Mouse (Mus musculus) heart, embryonic 16.5 days (tissue): ENCODE results near the gene Mga. TPM values are rescaled to one million over a fixed set of nuclear protein-coding genes. Genes with fewer than 3 reads are reported as not detected.

ENCODE experiments used
- ATAC-seq: fragments of 200-750 bp; cut with Nextera tagmentation; replicated peaks from 2 replicates; pipeline ENCODE4 v1.8.0; 2017; ENCODE audit warnings: moderate number of reproducible peaks; ENCODE audit not compliant: insufficient read depth, low FRiP score; ENCODE audit errors: extremely low read depth
- H3K27ac ChIP-seq: fragments of 300-500 bp; sonication (generic); 2 replicates; pipeline ENCODE4 v1.5.1; 2014; ENCODE audit warnings: mild to moderate bottlenecking, low read length, control low read depth, moderate library complexity
- H3K27me3 ChIP-seq: fragments of 300-500 bp; sonication (generic); 2 replicates; pipeline ENCODE4 v1.6.1; 2014; ENCODE audit warnings: low read length, mixed read lengths; ENCODE audit not compliant: control insufficient read depth, insufficient read depth
- H3K36me3 ChIP-seq: fragments of 300-500 bp; sonication (generic); 2 replicates; pipeline ENCODE4 v1.6.1; 2014; ENCODE audit not compliant: control insufficient read depth, insufficient read depth
- H3K4me1 ChIP-seq: fragments of 300-500 bp; sonication (generic); 2 replicates; pipeline ENCODE4 v1.6.1; 2014; ENCODE audit warnings: low read length, mixed read lengths; ENCODE audit not compliant: control insufficient read depth, insufficient read depth
- H3K4me2 ChIP-seq: fragments of 300-500 bp; sonication (generic); 2 replicates; pipeline ENCODE4 v1.6.1; 2014; ENCODE audit warnings: low read depth, mild to moderate bottlenecking, control low read depth, low read length
- H3K4me3 ChIP-seq: fragments of 300-500 bp; sonication (generic); 2 replicates; pipeline ENCODE4 v1.5.1; 2014; ENCODE audit warnings: mild to moderate bottlenecking, control low read depth, low read length
- H3K9ac ChIP-seq: fragments of 300-500 bp; sonication (generic); 2 replicates; pipeline ENCODE4 v1.6.1; 2014; ENCODE audit warnings: low read length, control low read depth
- H3K9me3 ChIP-seq: fragments of 300-500 bp; sonication (generic); replicated peaks from 2 replicates; pipeline ENCODE4 v1.6.1; 2016; ENCODE audit warnings: low read length; ENCODE audit not compliant: control insufficient read depth
- WGBS: fragments of 180-500 bp; shearing (Covaris S2); extraction: QIAGEN DNeasy Blood & Tissue Kit; methylation state at CpG from one replicate; pipeline ENCODE4 v1.1.7; 2014; 5-methylcytosine and 5-hydroxymethylcytosine counted together
- polyA plus RNA-seq: library from polyadenylated mRNA; unstranded; fragments of >200 nt; fragmentation: Nextera tagmentation; extraction: Ambion mirVana; gene quantifications from 2 replicates; pipeline ENCODE4 v1.2.1, GENCODE M21; 2015

Gene Mga
- 14.9 and 17.8 TPM in 2 replicates for polyA plus RNA-seq

GRCm38 (mm10) chr2:119897090-119897732 is at the start of gene Mga:
Mga (plus strand) TSS chr2:119897228.
- peaks cover 16% of the 10 kb centered on the region for H3K4me1 ChIP-seq
- ATAC-seq: peak; percentile 96
- H3K36me3 ChIP-seq: peaks cover 2% of the 10 kb centered on the region; the same call in 1 of the 2 replicates
- under 1% methylated on average over 58 of the region's 58 CpGs for WGBS
- no peaks in the 10 kb centered on the region for H3K9me3 ChIP-seq
- H3K9ac ChIP-seq: peak within 1 kb of the TSS; percentile 74
- peak within 1 kb of the TSS; percentile 75 for H3K4me2 ChIP-seq
- H3K27me3 ChIP-seq: no peaks in the 10 kb centered on the region
- peak within 1 kb of the TSS; percentile 95 for H3K27ac ChIP-seq
- H3K4me3 ChIP-seq: peak within 1 kb of the TSS; percentile 65

GRCm38 (mm10) chr2:119853811-119854210 is 43.2 kb upstream of the Mga start:
- H3K27me3 ChIP-seq: no peaks in the 10 kb centered on the region
- H3K27ac ChIP-seq: no peak overlapping the region
- whole genome bisulfite sequencing: 72% methylated on average over 4 of the region's 4 CpGs
- H3K9me3 ChIP-seq: no peaks in the 10 kb centered on the region
- H3K4me3 ChIP-seq: no peak overlapping the region
- no peak for ATAC-seq
- H3K4me2 ChIP-seq: no peak overlapping the region
- H3K36me3 ChIP-seq: no peaks in the 10 kb centered on the region
- no peaks in the 10 kb centered on the region for H3K4me1 ChIP-seq
- no peak overlapping the region for H3K9ac ChIP-seq

- H3K4me2 ChIP-seq: no peak overlapping the region
- no peak overlapping the region for H3K9ac ChIP-seq
- 57% methylated on average over 6 of the region's 6 CpGs for WGBS
- ATAC-seq: no peak
- H3K27ac ChIP-seq: no peak overlapping the region
- H3K27me3 ChIP-seq: no peaks in the 10 kb centered on the region
- H3K4me1 ChIP-seq: no peaks in the 10 kb centered on the region
- H3K4me3 ChIP-seq: no peak overlapping the region
- no peaks in the 10 kb centered on the region for H3K9me3 ChIP-seq
- H3K36me3 ChIP-seq: no peaks in the 10 kb centered on the region
These were observed 41.6 kb upstream of the Mga start for GRCm38 (mm10) chr2:119855310-119855850.

GRCm38 (mm10) chr2:119857341-119857740 is 39.7 kb upstream of the Mga start:
- Histone ChIP-seq H3K9ac (no peak overlapping the region), H3K9me3 (no peaks in the 10 kb centered on the region), H3K36me3 (no peaks in the 10 kb centered on the region), H3K27me3 (no peaks in the 10 kb centered on the region), H3K27ac (no peak overlapping the region), H3K4me1 (no peaks in the 10 kb centered on the region), H3K4me2 (no peak overlapping the region), H3K4me3 (no peak overlapping the region)
- 82% methylated on average over 2 of the region's 2 CpGs for WGBS
- no peak for ATAC-seq

GRCm38 (mm10) chr2:119864484-119864883 is 32.5 kb upstream of the Mga start:
- 58% methylated on average over 4 of the region's 4 CpGs for WGBS
- Histone ChIP-seq H3K4me3 (no peak overlapping the region), H3K36me3 (no peaks in the 10 kb centered on the region), H3K9ac (no peak overlapping the region), H3K27ac (no peak overlapping the region), H3K4me1 (no peaks in the 10 kb centered on the region), H3K4me2 (no peak overlapping the region), H3K9me3 (no peaks in the 10 kb centered on the region), H3K27me3 (no peaks in the 10 kb centered on the region)
- no peak for ATAC-seq

GRCm38 (mm10) chr2:119872371-119873104 is 24.5 kb upstream of the Mga start:
- Histone ChIP-seq H3K27me3 (no peaks in the 10 kb centered on the region), H3K36me3 (no peaks in the 10 kb centered on the region), H3K4me3 (peak overlapping the region; percentile 74), H3K4me1 (peaks cover 3% of the 10 kb centered on the region; the same call in 1 of the 2 replicates), H3K9me3 (no peaks in the 10 kb centered on the region), H3K9ac (peak overlapping the region; percentile 81), H3K27ac (peak overlapping the region; percentile 69), H3K4me2 (peak overlapping the region; percentile 100)
- ATAC-seq: peak; percentile 82
- under 1% methylated on average over 72 of the region's 73 CpGs for WGBS

- under 1% methylated on average over 39 of the region's 39 CpGs for WGBS
- peak overlapping the region; percentile 69 for H3K27ac ChIP-seq
- H3K4me2 ChIP-seq: peak overlapping the region; percentile 100
- peak overlapping the region; percentile 74 for H3K4me3 ChIP-seq
- peak; percentile 85 for ATAC-seq
- peaks cover 3% of the 10 kb centered on the region; the same call in 1 of the 2 replicates for H3K4me1 ChIP-seq
- H3K9ac ChIP-seq: peak overlapping the region; percentile 81
- no peaks in the 10 kb centered on the region for H3K9me3 ChIP-seq
- H3K27me3 ChIP-seq: no peaks in the 10 kb centered on the region
- no peaks in the 10 kb centered on the region for H3K36me3 ChIP-seq
These were observed 23.9 kb upstream of the Mga start for GRCm38 (mm10) chr2:119873105-119873464.

- ATAC-seq: no peak
- no peaks in the 10 kb centered on the region for H3K27me3 ChIP-seq
- no peak overlapping the region for H3K9ac ChIP-seq
- H3K4me3 ChIP-seq: no peak overlapping the region
- H3K27ac ChIP-seq: no peak overlapping the region
- no peaks in the 10 kb centered on the region for H3K36me3 ChIP-seq
- H3K9me3 ChIP-seq: no peaks in the 10 kb centered on the region
- no peak overlapping the region for H3K4me2 ChIP-seq
- H3K4me1 ChIP-seq: peaks cover 3% of the 10 kb centered on the region; the same call in 1 of the 2 replicates
These were observed 21.0 kb upstream of the Mga start for GRCm38 (mm10) chr2:119875981-119876380.

- H3K9me3 ChIP-seq: no peaks in the 10 kb centered on the region
- no peaks in the 10 kb centered on the region for H3K36me3 ChIP-seq
- H3K4me1 ChIP-seq: peaks cover 7% of the 10 kb centered on the region; the same call in 1 of the 2 replicates
- H3K27me3 ChIP-seq: no peaks in the 10 kb centered on the region
- no peak overlapping the region for H3K4me3 ChIP-seq
- H3K9ac ChIP-seq: no peak overlapping the region
- no peak for ATAC-seq
- no peak overlapping the region for H3K4me2 ChIP-seq
- 88% methylated on average over 3 of the region's 3 CpGs for WGBS
- H3K27ac ChIP-seq: no peak overlapping the region
These were observed 9.8 kb upstream of the Mga start for GRCm38 (mm10) chr2:119887201-119887600.
